Mouse (Mus musculus) megakaryocyte progenitor cell, adult 5-6 weeks (primary cell): ENCODE results near the gene Zfp281. TPM values are rescaled to one million over a fixed set of nuclear protein-coding genes. Genes with fewer than 3 reads are reported as not detected.

ENCODE experiments used
- ATAC-seq: replicated peaks from 2 replicates; pipeline ENCODE4 v1.8.0; 2016; ENCODE audit warnings: mild to moderate bottlenecking, moderate TSS enrichment, inconsistent platforms; ENCODE audit not compliant: poor library complexity
- total RNA-seq, 2 experiments: library from RNA; stranded (forward) in 1 of 2; stranded (reverse) in 1 of 2; fragments of 157-497, 149-512 nt in 1 of 2; fragments of 200-1000 nt in 1 of 2; gene quantifications; 2 replicates each; pipeline versions ENCODE4 v1.2.3 to v1.2.4; 2015 to 2017

The Zfp281 gene
- total RNA-seq, 2 experiments from 2014 or later = 20.5 to 23.7 TPM

DNA sequence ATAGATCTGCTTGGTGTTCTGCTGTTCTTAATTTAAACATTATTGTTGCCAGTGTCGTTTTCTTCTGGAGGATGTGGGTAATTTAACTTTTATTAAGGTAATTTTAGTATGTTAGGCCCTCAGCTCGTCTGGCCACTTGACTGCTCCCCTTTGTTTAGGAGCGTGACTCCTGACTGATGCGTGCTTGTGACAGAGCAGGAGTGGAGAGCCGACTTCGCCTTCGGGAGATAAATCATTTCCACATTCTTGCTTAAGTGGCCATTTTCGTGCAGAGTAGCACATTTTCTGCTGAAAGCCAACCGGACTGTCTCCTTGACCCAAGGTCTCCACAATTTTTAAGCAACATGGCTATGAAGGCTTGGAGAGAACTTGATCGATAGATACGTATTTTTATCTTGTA, 29.7 kb downstream of the Zfp281 start:
- ATAC-seq = no peak

DNA sequence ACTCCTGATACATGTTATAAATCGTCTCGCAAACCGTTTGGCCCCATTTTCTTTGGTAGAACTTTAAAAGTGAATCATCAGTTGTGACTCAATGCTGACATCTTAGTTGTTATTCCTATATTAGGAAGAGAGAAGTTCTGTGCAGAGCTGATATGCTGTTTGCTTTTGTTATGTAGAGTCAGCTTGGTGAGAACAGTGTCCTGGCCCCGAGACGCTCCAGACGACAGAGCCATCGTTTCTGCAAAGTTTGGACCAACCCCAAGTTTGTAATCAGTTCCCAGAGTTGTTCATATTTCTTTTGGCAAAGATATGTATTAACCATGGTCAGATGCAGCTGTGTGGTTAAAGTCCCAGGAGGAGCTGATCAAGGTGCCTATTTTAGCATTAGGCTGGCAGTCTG, 31.9 kb downstream of the Zfp281 start:
- ATAC-seq = no peak

DNA sequence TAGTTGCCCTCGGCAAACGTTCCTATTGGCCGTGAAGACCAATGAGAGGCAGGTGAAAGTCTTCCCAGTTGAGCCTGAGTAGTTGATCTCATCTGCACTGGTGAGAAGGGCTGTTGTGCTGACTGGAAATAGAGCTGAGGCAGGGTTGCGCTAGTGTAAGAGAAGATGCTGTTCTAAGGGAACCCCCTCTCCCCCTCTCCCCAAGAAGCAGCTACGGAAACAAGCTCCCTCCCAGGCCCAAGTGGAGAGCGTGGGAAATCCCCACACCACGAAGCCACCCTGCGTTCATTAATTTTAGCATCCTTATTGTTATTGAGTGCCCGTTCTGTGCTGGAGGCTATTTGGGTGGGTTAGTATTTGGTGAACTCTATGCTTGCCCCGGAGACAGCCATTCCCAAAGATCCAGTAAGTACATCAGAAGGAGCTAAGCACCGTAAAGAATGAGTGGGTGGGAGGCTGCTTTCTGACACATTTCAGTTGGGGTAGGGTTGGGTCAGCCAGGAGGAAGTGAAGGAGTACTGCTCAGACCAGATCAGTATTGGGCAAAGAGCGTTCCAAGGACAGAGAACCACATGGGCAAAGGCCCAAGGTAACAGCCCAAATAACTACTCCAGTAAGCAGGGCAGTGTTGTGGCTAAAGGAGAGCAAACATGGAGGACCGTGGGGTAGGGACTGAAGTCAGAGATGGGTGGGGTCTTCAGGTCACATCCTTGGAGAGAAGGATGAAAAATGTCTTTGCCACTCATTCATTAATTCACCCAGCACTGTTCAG, 33.9 kb downstream of the Zfp281 start:
- ATAC-seq = no peak

DNA sequence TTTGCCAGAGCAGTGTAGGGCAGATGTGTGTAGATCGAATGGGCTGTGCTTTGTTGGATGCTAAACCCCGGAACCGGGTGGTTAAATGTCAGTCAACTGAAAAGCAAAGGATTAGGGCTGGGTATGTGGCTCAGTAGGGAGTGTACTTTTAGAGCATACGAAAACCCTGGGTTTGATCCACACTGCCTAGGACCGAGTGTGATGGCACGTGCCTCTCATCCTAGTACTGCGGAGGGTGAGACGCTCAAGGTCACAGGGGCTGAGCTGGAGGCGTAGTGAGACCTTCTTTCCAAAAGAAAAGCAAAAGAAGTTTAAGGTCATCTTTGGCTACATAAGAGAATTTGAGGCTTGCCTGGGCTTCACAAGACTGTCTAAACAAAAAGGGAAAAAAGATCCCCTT, 34.6 kb downstream of the Zfp281 start:
- no peak for ATAC-seq

DNA sequence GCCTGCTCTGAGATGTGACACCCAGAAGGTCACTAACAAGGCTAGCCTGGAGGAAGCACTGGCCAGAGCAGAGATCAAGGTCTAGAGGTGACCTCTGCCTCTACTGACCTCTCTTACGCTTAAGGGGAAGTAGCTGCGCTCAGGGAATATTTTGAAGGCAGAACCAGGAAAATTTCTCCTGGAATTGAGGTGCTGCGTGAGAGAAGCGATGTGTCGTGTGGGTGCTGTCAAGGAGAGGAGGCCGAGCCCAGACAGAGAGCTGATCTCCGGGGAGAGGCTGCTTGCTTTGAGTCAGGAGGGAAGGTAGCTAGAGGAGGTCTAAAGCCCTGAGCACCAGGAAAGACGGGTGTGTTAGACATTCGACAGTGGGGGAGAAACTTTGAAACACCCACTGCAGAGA, 35.2 kb downstream of the Zfp281 start:
- ATAC-seq = no peak

DNA sequence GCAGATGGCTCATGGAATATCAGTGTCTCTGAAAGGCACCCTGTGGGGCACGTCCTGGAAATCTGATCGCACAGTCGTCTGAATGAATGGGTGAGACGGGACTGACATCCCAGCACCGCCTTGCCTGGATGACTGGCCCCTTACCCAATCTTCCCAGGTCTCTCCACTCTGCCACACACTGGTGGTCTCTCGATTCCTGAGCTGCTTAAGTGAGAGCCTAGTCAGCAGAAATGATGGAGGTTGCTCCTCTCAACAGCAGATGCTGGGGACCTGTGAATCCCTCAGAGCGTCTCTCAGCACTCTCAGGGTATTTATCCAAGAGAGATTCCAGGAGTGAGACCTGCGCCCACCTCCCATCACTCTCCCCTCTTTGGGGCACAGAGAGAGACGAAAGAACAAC, 36.8 kb downstream of the Zfp281 start:
- ATAC-seq = no peak

DNA sequence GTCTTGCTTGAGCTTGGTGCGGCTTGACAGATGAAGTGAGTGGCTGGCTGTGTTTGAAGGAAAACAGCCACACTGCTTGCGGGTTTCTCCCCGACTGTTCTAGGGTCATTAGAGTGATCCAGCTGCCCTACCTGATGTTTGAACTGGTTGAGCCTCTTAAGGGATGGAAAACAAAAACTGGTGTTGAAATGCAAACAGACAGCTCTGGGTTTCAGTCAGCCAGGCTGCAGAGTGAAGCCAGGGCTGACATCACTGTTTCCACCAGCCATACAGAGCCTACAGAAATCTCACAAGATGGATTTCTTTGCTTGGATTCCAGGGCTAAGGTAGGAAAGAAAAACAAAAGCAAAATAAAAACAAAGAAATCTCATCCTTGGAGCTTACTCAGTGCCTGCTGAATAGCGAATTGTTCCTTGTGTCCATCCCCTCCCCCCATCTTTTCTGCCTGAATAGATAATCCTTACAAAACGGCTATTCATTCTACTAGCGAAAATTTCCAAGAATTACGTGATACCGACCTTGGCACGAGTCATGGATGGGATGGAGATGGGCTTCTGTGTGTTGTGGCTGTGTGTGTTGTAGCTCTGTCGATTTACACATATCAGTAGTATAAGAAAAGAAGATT, 37.4 kb downstream of the Zfp281 start:
- ATAC-seq = no peak

DNA sequence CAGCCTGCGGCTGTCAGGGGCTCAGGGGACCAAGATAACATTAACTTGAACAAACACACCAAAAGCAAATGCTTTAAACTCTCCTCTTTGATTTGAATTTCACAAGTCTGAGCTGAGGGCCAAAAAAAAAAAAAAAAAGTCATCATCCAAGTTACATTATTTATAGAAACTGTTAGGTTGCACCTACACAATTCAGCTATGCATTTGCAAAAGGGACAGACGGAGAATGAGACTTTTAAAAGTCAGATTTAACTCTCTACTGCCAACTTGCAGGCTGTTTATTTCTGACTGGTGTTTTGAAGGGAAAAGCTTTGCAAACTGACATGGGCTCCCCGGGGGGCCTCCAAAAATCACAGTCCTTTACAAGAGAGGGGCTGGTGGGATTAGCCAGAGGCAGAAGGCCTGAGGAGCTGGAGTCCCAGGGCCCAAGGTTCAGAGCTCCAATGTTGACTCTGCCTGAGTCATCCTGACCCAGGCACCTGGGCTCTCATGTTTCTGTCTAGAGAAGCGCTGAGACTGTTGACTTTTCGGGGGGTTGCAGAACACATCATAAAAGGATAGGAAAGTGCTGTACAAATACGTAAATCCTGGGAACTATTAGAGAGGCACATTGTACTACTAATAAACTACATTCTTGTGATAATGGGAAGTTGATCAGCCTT, 40.4 kb downstream of the Zfp281 start:
- no peak for ATAC-seq

DNA sequence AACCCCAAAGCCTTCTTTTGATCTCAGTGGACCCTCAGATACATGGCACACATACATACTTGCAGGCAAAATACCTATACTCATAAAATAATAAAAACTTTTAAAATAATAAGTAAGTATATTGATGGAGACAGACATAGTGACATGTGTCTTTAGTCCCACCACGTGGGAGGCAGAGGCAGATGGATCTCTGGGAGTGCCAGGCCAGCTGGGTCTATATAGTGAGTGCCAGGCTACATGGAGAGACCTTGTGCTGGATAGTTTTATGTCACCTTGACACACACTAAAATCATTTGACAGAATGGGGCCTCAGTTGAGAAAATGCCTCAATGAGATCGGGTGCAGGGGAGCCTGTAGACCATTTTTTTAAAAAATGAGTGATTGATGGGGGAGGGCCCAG, 41.8 kb downstream of the Zfp281 start:
- ATAC-seq = no peak

DNA sequence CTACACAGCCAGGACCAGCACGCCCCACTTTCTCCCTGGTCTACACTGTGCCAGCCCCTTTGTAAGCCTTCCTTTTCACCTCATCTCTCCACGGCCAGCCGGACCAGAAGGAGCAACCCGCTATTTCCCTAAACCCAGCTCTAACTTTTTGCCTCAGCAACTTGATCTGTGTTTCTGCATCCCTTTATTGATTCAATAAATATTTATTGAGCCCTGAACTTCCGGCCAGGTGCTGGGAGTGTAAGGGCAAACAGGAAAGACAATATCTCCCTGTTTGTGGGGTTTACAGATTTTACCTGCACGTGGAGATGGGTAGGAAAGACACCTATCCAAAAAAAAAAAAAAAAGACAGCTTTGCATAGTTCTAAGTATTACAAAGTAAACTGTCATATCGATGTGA, 45.2 kb downstream of the Zfp281 start:
- ATAC-seq = no peak

DNA sequence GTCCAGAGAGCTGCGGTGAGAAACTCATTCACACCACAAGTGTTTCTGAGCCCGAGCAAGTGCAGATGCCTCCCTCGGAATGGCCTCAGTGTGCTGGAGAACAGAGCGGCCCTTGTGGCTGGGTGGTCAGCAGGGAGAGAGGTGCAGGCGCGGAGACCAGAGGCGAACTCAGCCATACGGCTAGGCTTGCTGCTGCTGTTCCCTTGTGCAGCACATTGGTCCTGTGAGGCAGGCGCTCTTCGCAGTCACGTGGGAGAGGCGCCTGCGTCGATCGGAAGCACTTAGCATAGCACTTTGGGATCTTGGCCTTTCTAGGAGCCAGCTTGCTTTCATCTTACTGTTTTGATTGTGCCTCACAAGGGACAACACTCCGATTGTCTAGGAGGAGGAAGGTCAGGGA, 45.7 kb downstream of the Zfp281 start:
- ATAC-seq = no peak

DNA sequence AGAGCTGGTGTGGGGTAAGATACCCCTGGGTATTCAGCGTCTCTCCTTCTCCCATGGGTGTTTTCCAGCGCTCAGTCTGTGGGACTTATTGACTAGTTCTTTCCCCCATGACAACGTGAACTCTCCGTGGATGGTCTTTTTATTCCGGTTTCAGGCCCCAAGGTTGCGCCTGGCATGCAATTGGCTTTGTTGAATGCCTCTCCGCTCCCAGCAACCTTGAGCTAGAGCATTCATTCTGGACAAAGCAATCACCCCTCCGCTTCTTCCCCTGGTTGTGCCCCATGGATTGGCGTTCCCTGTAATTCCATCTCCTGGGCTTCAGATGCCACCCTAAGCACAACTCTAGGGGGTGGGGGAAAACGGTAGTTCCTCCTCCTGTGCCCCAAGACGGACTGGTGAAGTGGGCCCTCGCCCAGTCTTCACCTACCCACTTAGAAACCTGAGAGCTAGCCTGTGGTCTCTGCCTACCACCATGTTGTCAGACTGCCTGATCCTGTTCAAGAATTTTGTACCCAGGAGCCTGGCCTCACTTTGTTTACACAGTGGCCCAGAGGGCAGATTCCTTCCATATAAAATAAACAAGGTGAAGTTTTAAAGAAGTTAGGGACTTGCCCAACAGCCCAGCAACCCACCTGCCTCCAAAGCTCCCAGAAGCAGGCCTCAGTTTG, 47.2 kb downstream of the Zfp281 start:
- ATAC-seq = no peak

DNA sequence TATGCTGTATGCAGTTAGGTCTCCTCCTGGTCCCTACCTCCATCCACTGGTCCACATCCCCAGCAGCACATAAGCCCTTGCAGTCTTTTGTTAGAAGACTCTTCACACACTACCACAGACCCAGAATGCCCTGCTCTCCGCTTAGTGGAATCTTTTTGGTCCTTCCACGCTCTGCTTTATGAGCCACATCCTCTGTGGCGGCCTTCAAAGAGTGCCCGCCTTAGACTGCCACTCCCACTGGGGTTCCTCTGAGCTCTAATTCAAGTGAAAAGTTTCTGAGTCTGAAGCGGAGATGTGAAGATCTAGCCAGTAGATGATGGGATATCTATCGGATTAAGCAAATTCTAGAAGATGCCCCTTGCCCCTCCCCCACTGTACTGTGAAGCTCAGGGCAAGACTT, 47.9 kb downstream of the Zfp281 start:
- ATAC-seq = no peak

DNA sequence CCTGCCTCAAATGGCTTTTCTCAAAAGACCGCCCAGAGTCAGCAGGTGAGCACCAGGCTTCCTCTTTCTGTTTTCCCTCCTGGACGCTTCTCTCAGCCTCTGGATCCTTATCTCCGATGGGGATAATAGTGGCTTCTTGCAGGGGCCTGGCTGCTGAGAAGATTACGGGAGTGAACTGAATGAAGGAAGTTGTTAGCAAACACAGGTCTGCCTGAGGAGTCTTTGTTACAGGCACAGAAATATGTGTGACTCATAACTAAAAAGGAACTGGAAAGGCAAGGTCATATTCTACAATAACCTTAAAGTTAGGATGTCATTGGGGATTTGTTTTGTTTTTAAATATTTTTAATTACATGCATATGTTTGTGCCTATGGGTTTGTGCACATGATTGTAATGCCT, 48.6 kb downstream of the Zfp281 start:
- 0 out of 2 replicates have a peak, but pooled peaks have one; percentile 30 for ATAC-seq

DNA sequence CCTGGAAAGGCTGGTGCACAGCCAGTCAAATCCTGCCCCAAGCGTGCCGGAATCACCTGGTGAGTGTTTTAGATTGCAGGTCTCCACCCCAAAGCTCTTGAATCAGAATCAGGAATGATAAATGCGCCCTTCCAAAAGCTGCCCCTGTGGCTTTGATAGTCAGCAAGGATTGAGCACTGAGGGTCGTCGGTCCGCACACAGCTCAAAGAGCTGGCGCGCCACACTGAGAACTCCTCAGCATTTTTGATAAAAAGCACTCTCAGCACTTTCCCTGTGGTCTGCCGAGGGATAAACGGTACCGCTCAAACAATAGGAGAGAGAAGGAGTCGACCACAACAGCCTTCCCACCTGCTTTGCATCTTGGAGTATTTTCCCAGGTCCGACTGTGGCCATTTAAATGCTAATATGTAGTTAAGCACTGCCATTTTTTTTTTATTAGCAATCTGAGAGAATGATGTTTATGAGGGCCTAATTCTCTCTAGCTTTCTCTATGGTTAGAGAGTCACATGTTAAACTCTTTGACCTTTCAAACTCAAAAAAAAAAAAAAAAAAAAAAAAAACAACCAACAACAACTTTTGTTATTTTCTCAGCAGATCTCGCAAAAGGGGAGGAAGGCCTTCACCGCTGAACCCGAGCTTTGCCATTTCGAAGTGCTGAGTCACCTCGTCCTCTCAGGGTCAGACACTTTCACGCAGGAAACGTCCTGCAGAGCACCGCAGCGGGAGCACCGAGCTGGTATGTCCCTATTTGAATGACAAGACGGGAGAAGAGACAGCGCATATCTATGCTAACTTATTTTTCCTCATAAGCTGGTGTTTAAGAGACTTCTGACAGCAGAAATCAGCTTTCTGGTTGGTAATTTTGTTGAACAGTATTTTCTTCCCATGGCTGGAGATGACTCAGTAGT, 50.1 kb downstream of the Zfp281 start:
- ATAC-seq = peak; percentile 38

DNA sequence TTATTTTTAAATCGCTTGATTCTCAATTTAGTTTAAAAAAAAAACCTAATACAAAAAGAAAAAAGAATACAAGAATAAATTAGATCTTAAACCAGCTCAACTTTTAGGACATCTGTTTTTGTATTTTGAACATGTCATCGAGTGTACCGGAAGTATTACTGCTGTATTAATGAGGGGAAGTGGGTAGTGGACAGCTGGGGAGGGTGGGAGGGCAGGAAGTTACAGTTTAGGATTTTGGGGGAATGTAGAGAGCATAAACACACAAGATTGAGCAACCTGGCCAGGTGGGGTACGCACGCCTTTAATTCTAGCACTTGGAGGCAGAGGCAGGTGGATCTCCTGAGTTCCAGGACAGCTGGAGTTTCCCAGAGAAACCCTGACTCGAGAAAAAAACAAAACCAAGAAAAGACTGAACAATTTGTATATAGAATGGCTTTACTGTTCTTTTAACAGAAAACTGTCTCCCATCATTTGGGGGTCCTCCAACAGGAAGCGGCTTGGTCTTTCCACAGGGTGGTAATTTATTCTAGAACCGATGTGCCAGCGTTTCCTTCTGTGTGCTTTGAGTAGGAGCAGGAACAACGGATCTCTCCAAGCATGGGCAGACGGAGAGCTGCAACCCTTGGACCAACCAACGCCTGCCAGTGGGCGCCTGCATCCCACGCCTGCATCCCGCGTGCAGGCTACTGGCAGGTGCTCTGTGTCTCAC, 51.2 kb downstream of the Zfp281 start:
- ATAC-seq = peak; percentile 61

DNA sequence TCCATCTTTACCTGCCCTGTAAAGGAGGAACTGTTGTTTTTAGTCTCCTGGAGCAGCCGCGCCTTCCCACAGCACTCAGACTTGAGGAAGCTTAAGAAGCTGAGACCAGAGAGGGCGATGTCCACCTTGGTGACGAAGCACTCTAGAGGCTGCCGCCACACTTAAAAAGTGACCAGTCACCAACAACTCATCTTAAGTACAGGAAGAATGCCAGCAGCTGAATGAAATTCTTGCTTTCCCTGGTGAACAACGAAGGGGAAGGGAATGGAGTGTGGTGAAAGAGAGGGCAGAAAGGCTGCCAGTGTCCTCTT, 51.7 kb downstream of the Zfp281 start:
- ATAC-seq = no peak

DNA sequence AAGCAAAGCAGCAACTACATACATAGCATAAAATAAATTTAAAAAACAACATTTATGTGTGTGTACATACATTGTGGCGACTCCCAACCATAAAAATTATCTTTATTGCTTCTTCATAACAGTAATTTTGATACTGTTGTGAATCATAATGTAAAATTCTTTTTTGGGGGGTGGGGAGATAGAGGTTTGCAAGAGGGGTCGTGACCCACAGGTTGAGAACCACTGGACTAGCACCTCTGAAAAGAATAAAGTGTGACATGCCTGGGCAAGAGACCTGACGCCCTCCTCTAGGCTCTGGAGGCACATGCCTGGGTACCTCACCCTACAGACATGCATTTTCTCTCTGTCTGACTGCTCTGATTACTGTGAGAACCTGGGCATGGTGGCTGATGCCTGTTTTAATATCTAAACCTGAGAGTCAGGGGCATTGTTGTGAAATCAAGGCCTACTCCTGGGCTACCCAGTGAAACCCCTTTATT, 53.2 kb downstream of the Zfp281 start:
- ATAC-seq = no peak

DNA sequence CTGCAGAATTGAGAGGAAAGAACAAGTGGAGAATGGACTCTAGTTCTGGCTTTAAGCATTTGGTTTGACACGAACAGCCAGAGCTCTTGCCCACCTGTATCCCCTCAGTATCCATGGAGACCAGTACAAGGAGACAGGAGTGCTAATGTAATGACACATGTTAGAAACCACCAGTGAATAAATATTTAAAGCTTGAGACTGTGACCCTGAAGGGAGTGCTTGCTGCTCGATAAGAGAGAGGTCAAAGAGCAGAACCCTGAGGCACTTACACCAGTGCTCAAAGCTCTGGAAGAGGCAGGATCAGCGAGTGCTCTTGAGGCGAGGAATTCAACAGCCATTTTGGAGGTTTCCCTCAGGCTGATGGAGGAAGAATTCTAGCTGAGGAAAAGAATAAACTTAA, 54.1 kb downstream of the Zfp281 start:
- ATAC-seq = no peak
